Mouse (Mus musculus) cortical plate, adult 2 months (tissue): ENCODE results near the gene Ppib. TPM values are rescaled to one million over a fixed set of nuclear protein-coding genes. Genes with fewer than 3 reads are reported as not detected.
A peak's percentile ranks its signal among the peaks of the same experiment; 100 is the strongest.

Experiments
- H3K27ac ChIP-seq: fragments of 200-500 bp; 2 replicates; pipeline ENCODE4 v1.5.1; 2012; ENCODE audit warnings: low read length, control low read depth, inconsistent platforms; ENCODE audit not compliant: insufficient read depth
- H3K4me1 ChIP-seq: fragments of 200-500 bp; 2 replicates; pipeline ENCODE4 v1.6.1; 2011; ENCODE audit warnings: low read length; ENCODE audit not compliant: control insufficient read depth, insufficient read depth
- H3K4me3 ChIP-seq: fragments of 200-500 bp; 2 replicates; pipeline ENCODE4 v1.5.1; 2011; ENCODE audit warnings: mild to moderate bottlenecking, low read length, control low read depth; ENCODE audit not compliant: insufficient read depth
- CTCF ChIP-seq: fragments of 200-500 bp; IDR thresholded peaks from 2 replicates; pipeline ENCODE4 v1.5.1; 2011; ENCODE audit warnings: mild to moderate bottlenecking, control low read depth, low read length; ENCODE audit not compliant: insufficient read depth; ENCODE audit errors: extremely low read depth
- POLR2A ChIP-seq: fragments of 200-500 bp; IDR thresholded peaks from 2 replicates; pipeline ENCODE4 v1.6.1; 2011; ENCODE audit warnings: mild to moderate bottlenecking, low read length, control low read depth; ENCODE audit not compliant: insufficient read depth; ENCODE audit errors: extremely low read depth
- polyA plus RNA-seq: library from polyadenylated mRNA; depleted of rRNA; stranded (reverse); fragments of >200 nt; gene quantifications from 2 replicates; pipeline ENCODE4 v1.2.3, GENCODE M21; 2012

Ppib gene
- polyA plus RNA-seq, 1 experiment = 243 TPM

DNA sequence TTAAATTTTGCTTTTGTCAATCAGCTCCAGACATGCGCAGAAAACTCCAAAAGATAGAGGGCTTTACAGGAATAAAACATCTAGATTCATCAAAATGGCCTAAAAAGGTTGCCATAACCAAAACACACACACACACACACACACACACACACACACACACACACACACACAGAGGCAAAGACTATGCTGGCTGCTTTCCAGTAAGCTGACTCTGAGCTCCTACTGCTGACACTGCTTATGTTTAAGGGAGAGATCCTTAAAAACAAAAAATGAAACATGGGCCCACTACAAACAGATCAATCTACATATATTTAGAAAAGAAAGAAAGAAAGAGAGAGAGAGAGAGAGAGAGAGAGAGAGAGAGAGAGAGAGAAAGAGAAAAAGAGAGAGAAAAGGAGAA, 7.3 kb upstream of the Ppib start:
- Histone ChIP-seq H3K4me3 (no peak overlapping the region), H3K27ac (no peak overlapping the region), H3K4me1 (no peaks in the 10 kb centered on the region)
- TF ChIP-seq CTCF = no peak
- TF ChIP-seq POLR2A = no peak

DNA sequence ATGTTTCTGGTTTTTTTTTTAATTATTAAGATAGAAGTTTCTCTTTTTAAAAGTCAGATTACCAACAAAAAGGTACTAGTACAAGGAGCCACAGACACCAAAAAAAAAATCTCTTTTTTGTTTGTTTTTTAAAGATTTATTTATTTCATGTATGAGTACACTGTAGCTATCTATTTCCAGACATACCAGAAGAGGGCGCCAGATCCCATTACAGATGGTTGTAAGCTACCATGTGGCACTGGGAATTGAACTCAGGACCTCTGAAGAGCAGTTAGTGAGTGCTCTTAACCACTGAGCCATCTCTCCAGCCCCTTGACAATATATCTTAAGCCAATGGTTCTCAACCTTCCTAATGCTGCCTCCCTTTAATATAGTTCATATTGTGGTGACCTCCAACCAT, 6.4 kb upstream of the Ppib start:
- Histone ChIP-seq H3K27ac (no peak overlapping the region), H3K4me3 (no peak overlapping the region), H3K4me1 (no peaks in the 10 kb centered on the region)
- no peak for TF ChIP-seq POLR2A
- no peak for TF ChIP-seq CTCF

DNA sequence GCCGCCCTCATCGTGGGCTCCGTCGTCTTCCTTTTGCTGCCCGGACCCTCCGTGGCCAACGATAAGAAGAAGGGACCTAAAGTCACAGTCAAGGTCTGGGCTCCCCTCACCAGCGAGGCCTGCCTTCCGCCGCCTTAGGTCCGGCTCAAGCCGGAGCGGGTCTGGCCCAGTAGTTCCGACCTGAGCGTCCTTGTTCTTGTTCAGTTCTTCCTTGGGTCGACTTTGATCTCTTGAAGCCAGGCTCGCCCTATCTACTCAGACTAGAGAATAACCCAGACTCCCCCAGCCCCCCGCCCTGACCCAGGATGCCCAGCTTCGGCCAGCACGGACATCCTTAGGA, 256 bp downstream of the Ppib start:
- peak overlapping the region; percentile 76 for H3K4me3 ChIP-seq
- TF ChIP-seq CTCF = no peak
- TF ChIP-seq POLR2A = no peak
- no peaks in the 10 kb centered on the region; the same call in 1 of the 2 replicates for H3K4me1 ChIP-seq
- no peak overlapping the region for H3K27ac ChIP-seq

DNA sequence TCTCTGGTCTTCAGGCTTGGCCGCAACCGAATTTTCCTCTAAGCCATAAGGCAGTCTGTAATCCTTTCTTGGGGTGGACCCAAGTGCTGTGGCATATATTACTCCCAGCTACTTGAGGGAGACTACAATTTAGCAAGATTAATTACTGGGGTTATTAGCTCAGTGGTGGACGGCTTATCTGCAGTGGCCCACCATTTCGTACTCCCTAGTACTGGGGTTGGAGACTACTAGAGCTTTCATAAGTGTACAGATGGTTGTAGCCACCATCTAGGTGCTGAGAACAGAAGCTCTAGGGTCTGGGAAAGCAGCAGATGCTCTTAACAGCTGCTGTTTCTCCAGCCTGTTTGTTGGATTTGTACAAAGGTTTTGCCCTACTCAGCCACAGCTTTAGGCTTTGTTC, 964 bp downstream of the Ppib start:
- H3K4me3 ChIP-seq = peak overlapping the region; percentile 76
- H3K27ac ChIP-seq = no peak overlapping the region
- no peaks in the 10 kb centered on the region; the same call in 1 of the 2 replicates for H3K4me1 ChIP-seq
- TF ChIP-seq CTCF (no peak), POLR2A (no peak)

DNA sequence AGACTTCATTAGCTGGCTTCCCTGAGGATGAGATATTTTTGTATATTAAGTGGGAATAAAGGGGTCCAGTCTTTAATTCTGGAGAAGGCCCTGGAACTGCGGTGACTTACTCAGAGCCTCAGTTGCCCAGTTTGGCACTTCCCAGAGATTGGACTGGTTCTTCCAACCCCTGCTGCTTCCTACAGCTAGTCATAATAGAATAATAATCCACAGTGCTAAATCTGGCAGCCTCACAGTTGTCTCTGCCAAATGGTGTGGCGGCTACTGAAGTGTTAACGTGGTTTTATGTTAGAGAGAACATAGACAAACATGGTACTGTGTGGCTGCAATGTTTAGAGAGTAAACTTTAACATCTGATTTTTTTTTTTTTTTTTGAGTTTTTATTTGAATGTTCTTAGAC, 1.6 kb downstream of the Ppib start:
- no peak for TF ChIP-seq POLR2A
- TF ChIP-seq CTCF = no peak
- H3K4me3 ChIP-seq = peak overlapping the region; percentile 76; the same call in 1 of the 2 replicates
- H3K4me1 ChIP-seq = no peaks in the 10 kb centered on the region; the same call in 1 of the 2 replicates
- no peak overlapping the region for H3K27ac ChIP-seq

DNA sequence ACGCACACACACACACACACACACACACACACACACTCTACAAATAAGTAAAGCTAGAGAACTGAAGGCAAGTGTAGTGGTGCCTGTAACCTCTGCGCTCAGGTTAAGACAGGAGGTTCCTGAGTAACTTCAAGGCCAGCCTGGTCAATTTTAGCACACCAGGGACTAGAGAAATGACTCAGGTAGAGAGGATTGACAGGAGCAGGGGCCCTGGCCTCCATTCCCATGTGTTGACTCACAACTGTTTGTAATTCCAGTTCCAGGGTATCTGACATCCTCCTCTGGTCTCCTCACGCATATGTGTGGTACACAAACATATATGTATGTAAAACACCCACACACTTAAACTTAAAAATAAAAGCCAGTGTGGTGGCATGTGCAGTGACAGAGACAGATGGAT, 3.4 kb downstream of the Ppib start:
- Histone ChIP-seq H3K27ac (no peak overlapping the region), H3K4me3 (no peak overlapping the region), H3K4me1 (no peaks in the 10 kb centered on the region; the same call in 1 of the 2 replicates)
- TF ChIP-seq POLR2A (no peak), CTCF (no peak)

DNA sequence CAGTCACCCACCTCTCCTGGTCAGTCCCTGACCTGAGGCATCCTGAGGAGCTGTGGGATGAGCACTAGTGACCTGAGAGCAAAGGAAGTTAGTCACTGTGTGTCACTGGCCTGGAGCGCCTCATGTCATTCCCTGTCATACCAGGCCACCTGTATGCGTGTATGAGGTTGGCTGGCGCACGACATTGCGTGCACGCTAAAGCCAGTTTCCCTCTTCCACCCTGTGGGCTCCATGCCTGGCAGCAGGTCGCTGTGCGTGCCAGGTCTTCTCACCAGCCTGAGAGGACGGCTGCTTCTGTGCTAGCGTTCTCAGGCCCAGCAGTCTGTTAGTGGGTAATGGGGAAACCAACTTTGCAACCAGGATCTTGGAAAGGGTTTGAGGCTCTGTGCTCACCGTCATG, 4.3 kb downstream of the Ppib start:
- TF ChIP-seq POLR2A (no peak), CTCF (no peak)
- H3K27ac ChIP-seq = no peak overlapping the region
- H3K4me1 ChIP-seq = no peaks in the 10 kb centered on the region; the same call in 1 of the 2 replicates
- H3K4me3 ChIP-seq = no peak overlapping the region

DNA sequence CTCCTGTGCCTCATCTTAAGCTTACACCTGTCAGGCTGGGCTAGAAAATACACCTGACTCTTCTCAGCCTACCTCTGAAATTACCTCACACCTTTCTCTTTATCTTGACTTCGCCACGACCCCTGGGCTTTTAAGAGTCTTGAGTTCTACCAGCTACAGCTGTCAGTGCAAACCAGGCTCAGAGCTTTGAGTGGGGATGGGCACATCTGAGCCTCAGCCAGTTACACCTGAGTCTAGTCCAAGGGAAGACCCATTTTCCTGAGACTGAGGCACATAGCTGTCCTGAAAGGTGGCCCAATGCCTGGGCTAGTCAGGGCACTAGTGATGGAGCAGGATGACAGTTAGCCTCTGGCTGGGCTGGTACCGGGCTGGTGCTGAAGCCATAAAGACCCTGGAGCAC, 6.8 kb downstream of the Ppib start:
- no peaks in the 10 kb centered on the region for H3K4me1 ChIP-seq
- no peak overlapping the region for H3K27ac ChIP-seq
- TF ChIP-seq CTCF = no peak
- no peak for TF ChIP-seq POLR2A
- no peak overlapping the region for H3K4me3 ChIP-seq

DNA sequence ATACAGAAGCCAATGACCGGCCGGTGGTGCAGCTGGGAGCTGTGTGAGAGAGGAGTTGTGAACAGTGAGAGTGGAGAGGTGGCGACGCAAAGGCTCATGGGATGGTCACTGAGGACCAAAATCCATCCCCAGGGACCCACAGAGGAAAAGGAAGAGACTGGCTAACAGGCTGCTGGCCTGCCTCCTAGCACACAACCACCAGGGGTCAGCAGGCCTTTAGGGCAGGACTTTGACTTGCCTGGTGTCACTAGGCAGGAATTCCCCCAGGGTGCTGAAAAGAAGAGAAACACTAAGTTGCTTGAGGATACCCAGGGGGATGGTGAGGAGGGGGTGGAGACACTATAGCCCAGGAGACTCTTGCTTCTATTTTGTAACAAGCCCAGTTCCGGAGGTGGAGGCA, 7.5 kb downstream of the Ppib start:
- Histone ChIP-seq H3K4me1 (no peaks in the 10 kb centered on the region), H3K4me3 (no peak overlapping the region), H3K27ac (no peak overlapping the region)
- TF ChIP-seq POLR2A (0 out of 2 replicates have a peak, but pooled peaks have one; percentile 9), CTCF (peak; percentile 46)

DNA sequence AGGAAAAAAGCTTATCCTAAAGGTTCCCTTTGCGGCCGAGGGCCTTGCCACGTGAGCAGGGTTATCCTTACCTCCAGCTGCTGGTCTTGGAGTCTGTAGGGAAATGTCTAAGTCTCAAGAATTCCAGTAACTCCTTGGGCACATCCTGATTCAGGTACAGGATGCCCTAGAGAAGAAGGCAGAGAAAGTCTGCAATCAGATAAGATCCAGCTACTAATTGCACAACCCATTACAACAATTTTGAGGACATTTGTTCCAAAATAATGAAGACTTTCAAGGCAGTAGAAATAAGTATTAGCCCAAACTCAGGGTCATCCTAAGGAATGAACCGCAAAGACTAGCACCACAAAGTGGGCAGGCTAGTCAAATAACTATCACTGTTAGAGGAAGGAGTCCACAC, 8.0 kb downstream of the Ppib start:
- H3K27ac ChIP-seq = no peak overlapping the region
- no peaks in the 10 kb centered on the region for H3K4me1 ChIP-seq
- H3K4me3 ChIP-seq = no peak overlapping the region
- no peak for TF ChIP-seq POLR2A
- TF ChIP-seq CTCF = no peak

DNA sequence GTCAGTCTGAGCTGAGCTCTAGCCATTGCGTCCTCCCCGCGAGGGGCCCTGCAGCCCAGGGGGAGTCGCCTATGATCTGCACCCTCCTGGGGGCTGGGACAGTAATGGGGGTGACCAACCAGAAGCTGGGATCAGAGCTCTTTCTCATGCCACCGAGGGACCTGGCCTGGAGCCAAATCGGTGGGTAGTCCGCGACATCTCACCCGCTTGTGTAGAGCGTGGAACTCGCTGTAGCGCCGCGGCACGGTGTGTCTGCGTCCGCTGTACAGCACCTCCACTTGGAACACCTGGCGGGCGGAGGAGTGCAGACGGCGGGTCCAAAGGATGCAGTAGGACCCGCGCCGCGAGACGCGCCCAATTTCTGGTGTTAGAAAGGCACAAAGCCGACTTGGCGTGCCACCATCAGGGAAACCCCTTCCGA, 9.0 kb downstream of the Ppib start:
- H3K4me1 ChIP-seq = no peaks in the 10 kb centered on the region
- peak overlapping the region; percentile 39 for H3K4me3 ChIP-seq
- TF ChIP-seq CTCF = no peak
- TF ChIP-seq POLR2A = no peak
- H3K27ac ChIP-seq = no peak overlapping the region
